Mouse (Mus musculus): ENCODE data around the gene Pofut1. TPM values are rescaled to one million over a fixed set of nuclear protein-coding genes. Genes with fewer than 3 reads are reported as not detected.

Pofut1 gene
- polyA plus RNA-seq, 1 experiment from 2014 or later: 8.2 TPM

DNA sequence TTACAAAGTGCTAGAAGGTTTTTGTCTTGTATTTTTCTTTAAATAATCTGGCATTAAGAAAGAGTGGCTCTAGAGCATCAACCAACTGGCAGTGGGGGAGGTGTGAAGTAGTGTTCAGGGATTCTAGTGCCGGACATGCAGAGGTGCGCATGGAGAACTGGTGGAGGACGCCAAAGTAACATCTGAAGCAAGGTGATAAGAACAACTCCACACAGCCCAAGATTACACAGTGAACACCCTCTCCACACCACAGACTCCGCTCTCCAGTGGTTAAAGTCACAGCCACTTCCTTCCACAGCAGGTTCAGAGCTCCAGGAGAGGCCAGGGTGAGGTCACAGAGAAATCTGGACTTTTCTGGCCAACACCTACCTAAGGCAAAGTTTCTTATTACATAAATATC, 13.4 kb upstream of the Pofut1 start:
- WGBS: 87% methylated on average over 4 of the region's 4 CpGs

DNA sequence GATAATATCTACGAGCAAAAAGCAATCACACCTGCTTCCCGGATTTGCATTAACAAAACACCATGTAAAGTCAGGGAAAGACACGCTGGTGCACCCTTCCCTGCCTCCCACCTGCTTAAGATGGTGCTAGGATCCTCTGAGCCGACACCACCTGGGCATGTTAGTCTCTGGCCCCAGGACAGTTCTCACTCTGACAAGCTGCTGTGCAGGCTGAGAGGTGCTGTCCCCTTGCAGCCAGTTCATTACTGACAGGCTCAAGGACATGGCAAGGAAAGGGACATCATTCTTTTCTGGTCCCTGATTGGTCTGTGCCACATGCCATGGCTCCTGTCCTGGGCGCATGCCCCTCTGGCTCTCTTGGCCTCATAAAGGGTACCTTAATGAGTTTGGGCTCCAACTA, 12.8 kb upstream of the Pofut1 start:
- H3K36me3 ChIP-seq (ENCODE audit: control insufficient read depth, insufficient read depth, low read length): peaks cover 25% of the 10 kb centered on the region
- peaks cover 7% of the 10 kb centered on the region; the same call in 1 of the 2 replicates for H3K4me1 ChIP-seq (ENCODE audit: control insufficient read depth, insufficient read depth, low read length)
- ATAC-seq (ENCODE audit: insufficient read depth, low FRiP score): no peak
- no peak overlapping the region for H3K9ac ChIP-seq (ENCODE audit: low read length)
- H3K4me3 ChIP-seq (replicated peaks; ENCODE audit: low read length): no peak overlapping the region
- 77% methylated on average over 5 of the region's 5 CpGs for WGBS
- no peaks in the 10 kb centered on the region for H3K27me3 ChIP-seq (ENCODE audit: control insufficient read depth, insufficient read depth, low read length)
- no peaks in the 10 kb centered on the region for H3K9me3 ChIP-seq (replicated peaks; ENCODE audit: control insufficient read depth, low read length)
- no peak overlapping the region for H3K27ac ChIP-seq (ENCODE audit: low read length)
- H3K4me2 ChIP-seq (ENCODE audit: low read depth, low read length): no peak overlapping the region

More for the DNA sequence above, 13.4 kb upstream of the Pofut1 start:
- peak; percentile 25; the same call in 1 of the 2 replicates for ATAC-seq (ENCODE audit: insufficient read depth, low FRiP score)
- no peak overlapping the region for H3K9ac ChIP-seq (ENCODE audit: low read length)
- H3K4me1 ChIP-seq (ENCODE audit: control insufficient read depth, insufficient read depth, low read length): peaks cover 7% of the 10 kb centered on the region; the same call in 1 of the 2 replicates
- H3K27me3 ChIP-seq (ENCODE audit: control insufficient read depth, insufficient read depth, low read length): no peaks in the 10 kb centered on the region
- H3K4me2 ChIP-seq (ENCODE audit: low read depth, low read length): no peak overlapping the region
- H3K27ac ChIP-seq (ENCODE audit: low read length): no peak overlapping the region
- peaks cover 24% of the 10 kb centered on the region for H3K36me3 ChIP-seq (ENCODE audit: control insufficient read depth, insufficient read depth, low read length)
- H3K4me3 ChIP-seq (replicated peaks; ENCODE audit: low read length): no peak overlapping the region
- no peaks in the 10 kb centered on the region for H3K9me3 ChIP-seq (replicated peaks; ENCODE audit: control insufficient read depth, low read length)

- Histone ChIP-seq H3K4me1 (ENCODE audit: control insufficient read depth, insufficient read depth, low read length) (peaks cover 37% of the 10 kb centered on the region), H3K4me3 (replicated peaks; ENCODE audit: low read length) (no peak overlapping the region), H3K9ac (ENCODE audit: low read length) (no peak overlapping the region), H3K4me2 (ENCODE audit: low read depth, low read length) (peak overlapping the region; percentile 89), H3K36me3 (ENCODE audit: control insufficient read depth, insufficient read depth, low read length) (peaks cover 21% of the 10 kb centered on the region), H3K27ac (ENCODE audit: low read length) (peak overlapping the region; percentile 88), H3K27me3 (ENCODE audit: control insufficient read depth, insufficient read depth, low read length) (no peaks in the 10 kb centered on the region), H3K9me3 (replicated peaks; ENCODE audit: control insufficient read depth, low read length) (no peaks in the 10 kb centered on the region)
- ATAC-seq (ENCODE audit: insufficient read depth, low FRiP score): no peak
- WGBS: 68% methylated on average over 4 of the region's 4 CpGs
Measured at GRCm38 (mm10) chr2:153237193-153237592, 4.1 kb upstream of the Pofut1 start.

- WGBS: 56% methylated on average over 4 of the region's 4 CpGs
- peaks cover 43% of the 10 kb centered on the region for H3K4me1 ChIP-seq (ENCODE audit: control insufficient read depth, insufficient read depth, low read length)
- peaks cover 17% of the 10 kb centered on the region; the same call in 1 of the 2 replicates for H3K36me3 ChIP-seq (ENCODE audit: control insufficient read depth, insufficient read depth, low read length)
- peak overlapping the region; percentile 89 for H3K4me2 ChIP-seq (ENCODE audit: low read depth, low read length)
- H3K4me3 ChIP-seq (replicated peaks; ENCODE audit: low read length): peak overlapping the region; percentile 80
- no peak for ATAC-seq (ENCODE audit: insufficient read depth, low FRiP score)
- H3K9me3 ChIP-seq (replicated peaks; ENCODE audit: control insufficient read depth, low read length): no peaks in the 10 kb centered on the region
- H3K27ac ChIP-seq (ENCODE audit: low read length): peak overlapping the region; percentile 88
- H3K27me3 ChIP-seq (ENCODE audit: control insufficient read depth, insufficient read depth, low read length): no peaks in the 10 kb centered on the region
- H3K9ac ChIP-seq (ENCODE audit: low read length): peak overlapping the region; percentile 37; the same call in 1 of the 2 replicates
Measured at GRCm38 (mm10) chr2:153237891-153238290, 3.4 kb upstream of the Pofut1 start.

DNA sequence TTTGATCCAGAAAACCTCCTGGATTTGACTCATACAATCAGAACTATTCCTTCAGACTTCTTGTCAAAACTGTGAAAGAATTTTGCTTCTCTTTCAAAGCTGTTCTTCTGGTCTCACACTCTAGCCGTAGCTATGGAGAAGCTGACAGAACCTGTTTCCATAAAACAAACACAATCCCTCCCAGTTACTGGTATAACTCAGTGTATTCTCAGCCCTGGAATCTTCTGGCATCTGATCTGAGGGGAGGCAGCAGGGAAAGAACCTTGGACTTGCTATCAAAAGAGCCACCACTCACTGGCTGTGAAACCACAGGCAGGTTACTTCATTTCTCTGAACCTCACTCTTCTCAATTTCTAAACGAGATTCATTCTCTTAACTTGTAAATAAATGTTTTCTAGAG, 2.9 kb upstream of the Pofut1 start:
- Histone ChIP-seq H3K4me3 (replicated peaks; ENCODE audit: low read length) (peak overlapping the region; percentile 80), H3K36me3 (ENCODE audit: control insufficient read depth, insufficient read depth, low read length) (peaks cover 16% of the 10 kb centered on the region; the same call in 1 of the 2 replicates), H3K27ac (ENCODE audit: low read length) (peak overlapping the region; percentile 88), H3K4me1 (ENCODE audit: control insufficient read depth, insufficient read depth, low read length) (peaks cover 43% of the 10 kb centered on the region), H3K9ac (ENCODE audit: low read length) (peak overlapping the region; percentile 59), H3K4me2 (ENCODE audit: low read depth, low read length) (peak overlapping the region; percentile 89), H3K27me3 (ENCODE audit: control insufficient read depth, insufficient read depth, low read length) (no peaks in the 10 kb centered on the region), H3K9me3 (replicated peaks; ENCODE audit: control insufficient read depth, low read length) (no peaks in the 10 kb centered on the region)
- peak; percentile 31; the same call in 1 of the 2 replicates for ATAC-seq (ENCODE audit: insufficient read depth, low FRiP score)
- WGBS: 45% methylated on average over 2 of the region's 2 CpGs

GRCm38 (mm10) chr2:153239021-153239859, 2.1 kb upstream of the Pofut1 start:
- H3K9ac ChIP-seq (ENCODE audit: low read length): peak overlapping the region; percentile 84
- no peaks in the 10 kb centered on the region for H3K9me3 ChIP-seq (replicated peaks; ENCODE audit: control insufficient read depth, low read length)
- peak overlapping the region; percentile 80 for H3K4me3 ChIP-seq (replicated peaks; ENCODE audit: low read length)
- peaks cover 10% of the 10 kb centered on the region; the same call in 1 of the 2 replicates for H3K36me3 ChIP-seq (ENCODE audit: control insufficient read depth, insufficient read depth, low read length)
- peak overlapping the region; percentile 89 for H3K4me2 ChIP-seq (ENCODE audit: low read depth, low read length)
- peaks cover 43% of the 10 kb centered on the region for H3K4me1 ChIP-seq (ENCODE audit: control insufficient read depth, insufficient read depth, low read length)
- peak overlapping the region; percentile 88 for H3K27ac ChIP-seq (ENCODE audit: low read length)
- WGBS: 52% methylated on average over 7 of the region's 7 CpGs
- ATAC-seq (ENCODE audit: insufficient read depth, low FRiP score): no peak
- H3K27me3 ChIP-seq (ENCODE audit: control insufficient read depth, insufficient read depth, low read length): no peaks in the 10 kb centered on the region

GRCm38 (mm10) chr2:153239860-153240480, 1.4 kb upstream of the Pofut1 start:
- Histone ChIP-seq H3K4me1 (ENCODE audit: control insufficient read depth, insufficient read depth, low read length) (peaks cover 43% of the 10 kb centered on the region), H3K36me3 (ENCODE audit: control insufficient read depth, insufficient read depth, low read length) (peaks cover 10% of the 10 kb centered on the region; the same call in 1 of the 2 replicates), H3K27me3 (ENCODE audit: control insufficient read depth, insufficient read depth, low read length) (no peaks in the 10 kb centered on the region), H3K9ac (ENCODE audit: low read length) (peak overlapping the region; percentile 84), H3K9me3 (replicated peaks; ENCODE audit: control insufficient read depth, low read length) (no peaks in the 10 kb centered on the region), H3K4me2 (ENCODE audit: low read depth, low read length) (peak overlapping the region; percentile 89), H3K27ac (ENCODE audit: low read length) (peak overlapping the region; percentile 88), H3K4me3 (replicated peaks; ENCODE audit: low read length) (peak overlapping the region; percentile 80)
- no peak for ATAC-seq (ENCODE audit: insufficient read depth, low FRiP score)
- 2% methylated on average over 20 of the region's 22 CpGs for WGBS

GRCm38 (mm10) chr2:153240701-153241235, 565 bp upstream of the Pofut1 start:
- WGBS: under 1% methylated on average over 33 of the region's 33 CpGs
- peak overlapping the region; percentile 89 for H3K4me2 ChIP-seq (ENCODE audit: low read depth, low read length)
- peak; percentile 46 for ATAC-seq (ENCODE audit: insufficient read depth, low FRiP score)
- peak overlapping the region; percentile 84 for H3K9ac ChIP-seq (ENCODE audit: low read length)
- H3K36me3 ChIP-seq (ENCODE audit: control insufficient read depth, insufficient read depth, low read length): 0 out of 2 replicates have a peak, but pooled peaks cover 3% of the 10 kb centered on the region
- peaks cover 42% of the 10 kb centered on the region for H3K4me1 ChIP-seq (ENCODE audit: control insufficient read depth, insufficient read depth, low read length)
- H3K27ac ChIP-seq (ENCODE audit: low read length): peak overlapping the region; percentile 88
- H3K27me3 ChIP-seq (ENCODE audit: control insufficient read depth, insufficient read depth, low read length): no peaks in the 10 kb centered on the region
- no peaks in the 10 kb centered on the region for H3K9me3 ChIP-seq (replicated peaks; ENCODE audit: control insufficient read depth, low read length)
- H3K4me3 ChIP-seq (replicated peaks; ENCODE audit: low read length): peak overlapping the region; percentile 80

All from stomach, embryonic 16.5 days (tissue).